Mouse (Mus musculus): ENCODE data around the gene Ube2o.
"Not testable (repeated sequence)": the region's sequence is repeated elsewhere in the genome, so short reads cannot be mapped to it uniquely, and the experiment has no call there.

DNA sequence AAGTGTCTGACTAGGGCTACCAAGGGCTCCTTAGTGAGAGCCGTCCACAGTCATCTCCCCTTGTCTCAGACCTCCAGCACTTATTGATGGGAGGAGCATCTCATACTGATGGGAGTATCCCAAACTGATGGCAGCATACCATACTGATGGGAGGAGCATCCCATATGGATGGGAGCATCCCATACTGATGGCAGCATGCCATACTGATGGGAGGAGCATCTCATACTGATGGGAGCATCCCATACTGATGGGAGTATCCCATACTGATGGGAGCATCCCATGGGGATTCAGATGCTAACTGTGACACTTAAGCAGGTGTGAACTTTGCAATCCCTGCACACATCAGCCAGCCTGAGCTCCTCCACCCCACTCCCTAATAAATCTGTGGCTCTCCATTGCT, 88.7 kb downstream of the Ube2o start:
- TF ChIP-seq GATA1, TAL1 (IDR thresholded peaks at IDR 0.05; ENCODE audit: low read length): not testable (repeated sequence)

Measured in erythroblast, embryonic 14.5 days (primary cell).